Mouse (Mus musculus) spleen, adult 2 months (tissue): ENCODE measurements around the gene Zfp37.

ENCODE experiments used
- CTCF ChIP-seq: fragments of 200-500 bp; IDR thresholded peaks from 2 replicates; pipeline ENCODE4 v1.5.1; 2011; ENCODE audit warnings: mild to moderate bottlenecking, inconsistent platforms; ENCODE audit not compliant: insufficient read depth, insufficient read length, insufficient replicate concordance; ENCODE audit errors: extremely low read depth
- POLR2A ChIP-seq: fragments of 200-500 bp; IDR thresholded peaks from 2 replicates; pipeline ENCODE4 v1.6.1; 2011; ENCODE audit warnings: low read depth, low read length, inconsistent platforms

DNA sequence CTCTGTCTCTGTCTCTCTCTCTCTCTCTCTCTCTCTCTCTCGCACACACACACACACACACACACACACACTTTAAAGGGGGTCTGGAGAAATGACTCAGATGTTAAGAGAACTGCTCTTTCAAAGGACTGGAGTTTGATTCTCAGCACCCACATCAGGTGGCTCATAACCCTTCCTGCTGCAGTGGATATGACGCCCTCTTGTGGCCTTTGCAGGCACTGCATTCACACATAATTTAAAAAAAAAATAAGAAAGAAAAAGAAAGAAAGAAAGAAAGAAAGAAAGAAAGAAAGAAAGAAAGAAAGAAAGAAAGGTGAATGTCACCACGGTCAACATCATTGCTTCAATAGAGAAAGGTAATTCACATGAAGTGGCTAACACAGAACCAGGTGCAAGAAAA, 46.4 kb upstream of the Zfp37 start:
- TF ChIP-seq CTCF (no peak), POLR2A (no peak)
